Mouse (Mus musculus): ENCODE measurements around the gene Denr. TPM values are rescaled to one million over a fixed set of nuclear protein-coding genes. Genes with fewer than 3 reads are reported as not detected.

Denr gene
- polyA plus RNA-seq, 1 experiment from 2014 or later, result 117 TPM

DNA sequence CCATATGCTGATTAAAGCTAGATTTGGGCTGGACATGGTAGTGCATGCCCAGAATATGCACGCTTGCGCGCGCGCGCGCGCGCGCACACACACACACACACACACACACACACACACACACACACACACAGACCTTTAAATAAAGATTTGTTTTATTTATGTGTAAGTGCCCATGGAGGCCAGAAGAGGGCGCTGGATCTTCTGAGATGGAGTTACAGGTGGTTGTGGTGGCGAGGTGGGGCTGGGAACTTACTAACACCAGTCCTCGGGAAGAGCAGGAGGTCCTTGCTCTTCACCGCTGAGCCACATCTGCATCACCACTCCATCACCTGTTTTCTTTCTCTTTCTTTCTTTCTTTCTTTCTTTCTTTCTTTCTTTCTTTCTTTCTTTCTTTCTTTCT is 26.2 kb upstream of the Denr start:
- ChIA-PET POLR2A (no interaction called here), CTCF (no interaction called here)
- no peak for TF ChIP-seq CTCF (IDR thresholded peaks at IDR 0.05)
- in situ Hi-C loops (cut with MboI; ENCODE audit: low pct_unique_long_range_greater_than_20kb), result no loop called here
- ATAC-seq, result no peak
- DNase-seq (ENCODE audit: low read depth, low spot score), result no peak
- H3K27me3 ChIP-seq, result peaks cover 29% of the 10 kb centered on the region

DNA sequence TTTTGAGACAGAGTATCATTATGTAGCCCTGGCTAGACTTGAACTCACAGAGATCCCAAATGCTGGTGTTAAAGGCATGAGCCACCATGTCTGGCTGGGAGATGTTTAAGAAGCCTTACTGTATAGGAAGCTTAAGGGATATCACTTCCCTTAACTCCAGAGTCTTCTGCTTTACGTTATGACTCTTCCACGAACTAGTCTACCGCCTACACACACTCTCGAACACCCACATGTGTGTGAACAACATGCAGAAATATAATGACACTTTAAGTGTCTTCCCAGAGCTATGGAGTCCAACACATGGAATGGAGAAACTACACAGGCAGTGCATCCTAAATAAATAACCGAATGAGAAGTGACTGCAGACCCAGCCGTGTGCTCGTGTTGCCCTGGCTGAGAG is 23.1 kb upstream of the Denr start:
- CTCF ChIA-PET, result no interaction called here
- ATAC-seq, result no peak
- TF ChIP-seq CTCF (IDR thresholded peaks at IDR 0.05), result no peak

DNA sequence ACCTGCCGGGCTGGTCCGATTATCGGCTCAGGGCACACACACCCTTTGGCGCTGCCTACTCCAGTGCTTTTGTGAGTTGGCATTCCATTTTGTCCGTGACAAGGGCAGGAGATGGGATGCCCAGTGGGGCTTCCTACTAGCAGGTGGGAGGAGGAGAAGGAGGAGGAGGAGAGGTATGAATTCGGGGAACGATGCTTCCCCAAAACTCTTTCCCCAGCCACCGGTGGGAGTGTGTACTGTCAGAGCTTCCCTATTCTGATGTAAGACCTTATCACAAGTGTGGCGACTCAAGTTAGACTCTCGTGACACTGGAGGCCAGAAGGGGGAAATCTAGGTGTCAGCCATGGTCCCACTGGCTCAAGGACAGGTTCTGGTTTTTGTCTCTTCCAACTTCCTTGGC is 22.6 kb upstream of the Denr start:
- no peak for DNase-seq (ENCODE audit: low read depth, low spot score)
- no peak for TF ChIP-seq CTCF (IDR thresholded peaks at IDR 0.05)
- in situ Hi-C loops (cut with MboI; ENCODE audit: low pct_unique_long_range_greater_than_20kb), result no loop called here
- CTCF ChIA-PET, result no interaction called here
- ATAC-seq, result no peak
- POLR2A ChIA-PET, result no interaction called here
- peaks cover 16% of the 10 kb centered on the region for H3K27me3 ChIP-seq

More for the DNA sequence above, 23.1 kb upstream of the Denr start:
- H3K27me3 ChIP-seq, result peaks cover 20% of the 10 kb centered on the region
- POLR2A ChIA-PET, result no interaction called here
- in situ Hi-C loops (cut with MboI; ENCODE audit: low pct_unique_long_range_greater_than_20kb), result no loop called here
- DNase-seq (ENCODE audit: low read depth, low spot score), result no peak

DNA sequence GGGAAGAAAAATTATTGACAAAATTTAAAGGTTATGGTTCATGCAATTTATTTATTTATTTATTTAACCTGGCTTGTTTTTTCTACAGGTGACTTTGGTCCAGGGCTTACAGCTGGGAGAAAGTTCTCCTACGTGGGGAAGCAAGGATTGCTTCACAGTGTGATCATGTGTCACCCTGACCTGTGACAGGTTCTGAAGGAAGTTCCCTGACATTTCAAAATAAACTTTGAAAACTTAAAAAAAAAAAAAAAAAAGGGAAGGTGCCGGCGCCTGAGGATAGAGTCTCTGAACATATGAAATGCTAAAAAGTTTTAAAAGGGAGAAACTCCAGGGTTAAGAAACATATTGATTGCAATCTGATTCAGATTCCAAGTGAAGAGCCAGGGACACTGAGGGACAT is 20.6 kb upstream of the Denr start:
- peaks cover 12% of the 10 kb centered on the region for H3K27me3 ChIP-seq
- TF ChIP-seq CTCF (IDR thresholded peaks at IDR 0.05), result no peak
- DNase-seq (ENCODE audit: low read depth, low spot score) (no peak), ATAC-seq (no peak)
- in situ Hi-C loops (cut with MboI; ENCODE audit: low pct_unique_long_range_greater_than_20kb), result no loop called here
- CTCF ChIA-PET, result no interaction called here
- POLR2A ChIA-PET, result no interaction called here

DNA sequence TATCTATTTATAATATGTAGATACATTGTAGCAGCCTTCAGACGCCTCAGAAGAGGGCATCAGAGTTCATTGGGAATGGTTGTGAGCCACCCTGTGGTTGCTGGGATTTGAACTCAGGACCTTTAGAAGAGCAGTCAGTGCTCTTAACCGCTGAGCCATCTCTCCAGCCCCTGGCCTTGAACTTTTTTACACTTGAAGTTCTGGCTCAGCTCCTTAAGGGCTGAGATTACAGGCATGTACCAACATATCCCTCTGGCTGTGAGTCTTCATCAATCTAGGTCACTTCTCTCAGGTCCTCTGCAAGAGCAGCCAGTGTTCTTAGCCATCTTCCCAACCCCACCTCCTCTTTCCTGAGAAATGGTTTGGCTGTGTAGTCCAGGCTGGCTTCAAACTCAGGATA is 16.7 kb upstream of the Denr start:
- ChIA-PET CTCF (interaction anchor here (0.8 kb wide), 1 partner anchor 44 kb away, joined by 3 read pairs; no protein-coding TSS in a partner anchor), POLR2A (no interaction called here)
- ATAC-seq (no peak), DNase-seq (ENCODE audit: low read depth, low spot score) (no peak)
- TF ChIP-seq CTCF (IDR thresholded peaks at IDR 0.05), result no peak
- in situ Hi-C loops (cut with MboI; ENCODE audit: low pct_unique_long_range_greater_than_20kb), result loop anchor here (5.0 kb wide), 1 partner anchor 53 kb away; no protein-coding TSS in a partner anchor
- H3K27me3 ChIP-seq, result no peaks in the 10 kb centered on the region

DNA sequence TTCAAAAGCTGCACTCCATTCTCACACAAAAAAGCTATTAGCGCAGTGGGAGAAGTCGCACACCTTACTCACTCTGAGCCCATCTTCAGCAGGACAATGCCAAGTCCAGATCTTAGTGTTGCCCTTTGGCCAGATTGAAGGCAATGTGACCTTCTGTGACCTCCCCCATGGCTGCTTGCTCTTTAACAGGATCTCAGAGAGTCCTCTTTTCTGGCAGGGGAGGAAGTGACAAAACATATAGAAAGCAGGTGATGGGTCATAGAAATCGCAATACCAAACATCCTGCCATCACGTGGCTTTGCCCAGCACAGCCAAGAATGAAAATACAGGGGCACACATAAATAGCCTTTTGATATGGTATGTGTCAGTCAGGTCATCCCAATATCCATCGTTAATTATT is 16.0 kb upstream of the Denr start:
- ChIA-PET CTCF (interaction anchor here (0.8 kb wide), 1 partner anchor 44 kb away, joined by 3 read pairs; no protein-coding TSS in a partner anchor), POLR2A (no interaction called here)
- no peaks in the 10 kb centered on the region for H3K27me3 ChIP-seq
- in situ Hi-C loops (cut with MboI; ENCODE audit: low pct_unique_long_range_greater_than_20kb), result loop anchor here (5.0 kb wide), 1 partner anchor 54 kb away; no protein-coding TSS in a partner anchor
- no peak for TF ChIP-seq CTCF (IDR thresholded peaks at IDR 0.05)
- no peak for DNase-seq (ENCODE audit: low read depth, low spot score)
- ATAC-seq, result no peak

DNA sequence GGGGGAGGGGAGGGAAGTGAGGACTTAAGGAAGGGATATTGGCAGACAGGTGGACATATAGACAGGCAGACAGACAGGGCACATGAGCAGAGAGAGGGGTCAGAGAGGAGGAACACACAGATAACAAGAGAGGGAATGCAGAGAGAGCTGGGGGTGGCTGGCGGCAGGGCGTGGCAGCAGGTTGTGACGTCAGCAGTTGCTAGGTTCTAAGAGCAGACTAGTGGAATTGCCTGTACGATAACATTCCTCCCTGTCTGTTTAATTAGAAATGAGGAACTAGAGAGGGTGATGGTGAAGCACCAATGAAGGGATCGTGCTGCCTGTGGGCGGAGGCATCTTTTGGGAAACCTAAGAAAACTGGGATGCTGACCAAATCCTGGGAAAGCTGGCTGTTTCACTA is 15.3 kb upstream of the Denr start:
- no peak for DNase-seq (ENCODE audit: low read depth, low spot score)
- ChIA-PET POLR2A (no interaction called here), CTCF (no interaction called here)
- TF ChIP-seq CTCF (IDR thresholded peaks at IDR 0.05), result no peak
- in situ Hi-C loops (cut with MboI; ENCODE audit: low pct_unique_long_range_greater_than_20kb), result loop anchor here (5.0 kb wide), 1 partner anchor 54 kb away; no protein-coding TSS in a partner anchor
- H3K27me3 ChIP-seq, result no peaks in the 10 kb centered on the region
- no peak for ATAC-seq

DNA sequence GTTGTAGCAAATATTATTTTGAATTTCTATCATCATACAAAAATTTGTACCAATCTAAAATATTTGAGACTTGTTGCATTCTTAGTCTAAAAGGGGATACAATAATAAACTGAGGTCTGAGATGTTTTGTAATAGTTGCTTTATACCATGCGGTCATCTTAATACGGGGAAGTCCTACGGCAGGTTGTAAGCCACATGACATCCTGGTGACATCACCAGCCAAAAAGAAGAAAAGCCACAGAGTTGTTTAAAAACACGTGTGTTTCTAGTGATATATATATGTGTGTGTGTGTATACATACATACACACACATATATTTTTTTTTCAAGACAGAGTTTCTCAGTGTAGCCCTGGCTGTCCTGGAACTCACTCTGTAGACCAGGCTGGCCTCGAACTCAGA is 13.5 kb upstream of the Denr start:
- ChIA-PET CTCF (no interaction called here), POLR2A (no interaction called here)
- TF ChIP-seq CTCF (IDR thresholded peaks at IDR 0.05), result no peak
- H3K27me3 ChIP-seq, result no peaks in the 10 kb centered on the region
- in situ Hi-C loops (cut with MboI; ENCODE audit: low pct_unique_long_range_greater_than_20kb), result loop anchor here (5.0 kb wide), 1 partner anchor 56 kb away; no protein-coding TSS in a partner anchor
- DNase-seq (ENCODE audit: low read depth, low spot score), result no peak
- ATAC-seq, result no peak

DNA sequence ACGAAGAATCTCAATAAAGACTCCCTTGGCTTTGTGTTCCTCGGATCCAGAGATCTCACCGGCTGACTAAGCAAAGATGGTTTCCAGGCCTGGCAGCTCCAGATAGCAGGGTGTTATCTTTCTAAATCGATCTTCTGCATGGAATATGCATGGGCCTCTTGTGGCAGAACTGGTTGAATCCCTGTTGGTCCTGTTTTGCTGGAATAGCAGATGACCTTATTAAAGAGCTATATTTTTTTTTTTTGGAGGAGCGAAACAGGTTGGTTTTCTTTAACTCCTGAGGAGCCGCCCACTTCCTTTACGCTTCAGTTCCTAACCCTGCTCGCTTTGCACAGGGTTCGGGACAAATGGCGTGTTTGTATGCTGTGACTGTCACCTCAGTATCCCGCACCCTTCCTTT is 10.6 kb upstream of the Denr start:
- in situ Hi-C loops (cut with MboI; ENCODE audit: low pct_unique_long_range_greater_than_20kb), result no loop called here
- H3K27me3 ChIP-seq, result no peaks in the 10 kb centered on the region
- TF ChIP-seq CTCF (IDR thresholded peaks at IDR 0.05), result no peak
- ChIA-PET CTCF (no interaction called here), POLR2A (no interaction called here)
- ATAC-seq (no peak), DNase-seq (ENCODE audit: low read depth, low spot score) (no peak)

DNA sequence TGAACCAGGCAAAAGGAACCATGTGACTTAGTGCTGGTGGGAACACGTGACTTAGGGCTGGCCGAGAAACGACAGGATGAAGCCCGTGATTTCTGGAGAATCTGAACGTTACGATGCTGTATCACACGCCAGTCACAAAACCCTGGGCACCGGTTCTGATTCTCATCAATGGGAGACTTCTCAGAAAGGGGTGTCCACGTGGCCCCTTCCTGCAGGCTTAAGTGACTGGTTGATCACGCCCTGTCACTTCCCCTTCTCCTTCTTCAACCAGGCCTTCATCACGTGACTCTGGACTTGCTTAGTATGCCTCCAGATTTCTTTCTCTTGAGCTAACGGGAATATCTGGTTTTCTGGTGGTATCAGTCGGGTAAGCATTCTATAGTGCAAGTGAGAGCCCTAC is 9.6 kb upstream of the Denr start:
- POLR2A ChIA-PET, result interaction anchor here (0.6 kb wide), 1 partner anchor 20 kb away, joined by 6 read pairs; no protein-coding TSS in a partner anchor
- ATAC-seq, result no peak
- no peak for DNase-seq (ENCODE audit: low read depth, low spot score)
- in situ Hi-C loops (cut with MboI; ENCODE audit: low pct_unique_long_range_greater_than_20kb), result no loop called here
- no peak for TF ChIP-seq CTCF (IDR thresholded peaks at IDR 0.05)
- CTCF ChIA-PET, result interaction anchor here (0.9 kb wide), 1 partner anchor 19 kb away, joined by 3 read pairs; no protein-coding TSS in a partner anchor
- no peaks in the 10 kb centered on the region for H3K27me3 ChIP-seq

DNA sequence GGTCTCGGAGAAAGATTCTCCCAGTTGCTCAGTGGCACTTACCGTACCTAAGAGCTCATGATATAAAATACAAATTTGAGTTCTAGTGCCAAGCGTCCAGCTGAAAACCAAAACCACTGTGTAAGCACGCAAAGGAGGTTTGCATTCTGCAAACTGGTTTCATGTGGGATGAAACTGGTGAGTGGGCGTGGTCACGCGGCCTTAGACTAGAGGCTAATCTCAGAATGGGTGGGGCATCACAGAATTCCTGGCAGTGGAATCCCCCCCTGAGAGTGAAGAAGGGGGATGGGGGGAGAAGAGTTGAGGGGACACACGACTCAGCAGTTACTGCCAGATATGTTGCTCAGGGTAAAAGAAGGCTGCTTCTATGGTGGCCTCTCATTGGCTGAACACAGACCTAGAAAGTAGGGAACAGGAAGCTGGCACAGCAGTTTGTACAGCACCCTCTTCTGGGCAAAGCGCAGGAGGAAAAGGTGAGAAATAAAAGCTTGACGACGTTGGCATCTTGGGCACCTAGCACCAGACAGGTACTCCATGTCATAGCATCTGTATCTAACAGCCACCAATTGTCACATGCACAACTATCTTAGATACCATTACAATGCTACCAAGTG is 2.8 kb upstream of the Denr start:
- H3K27me3 ChIP-seq, result no peaks in the 10 kb centered on the region
- in situ Hi-C loops (cut with MboI; ENCODE audit: low pct_unique_long_range_greater_than_20kb), result no loop called here
- CTCF ChIA-PET, result interaction anchor here (0.9 kb wide), 1 partner anchor 9 kb away, joined by 5 read pairs; no protein-coding TSS in a partner anchor
- DNase-seq (ENCODE audit: low read depth, low spot score) (no peak), ATAC-seq (no peak)
- TF ChIP-seq CTCF (IDR thresholded peaks at IDR 0.05), result no peak
- POLR2A ChIA-PET, result no interaction called here

Data from Patski (cell line).